Mouse (Mus musculus) testis, adult 2 months (tissue): ENCODE data around the gene Mrps23. TPM values are rescaled to one million over a fixed set of nuclear protein-coding genes. Genes with fewer than 3 reads are reported as not detected.

Experiments used
- H3K27ac ChIP-seq: fragments of 200-500 bp; 2 replicates; pipeline ENCODE4 v1.5.1; 2012; ENCODE audit warnings: low read depth, low read length; ENCODE audit not compliant: control insufficient read depth, insufficient read depth
- H3K27me3 ChIP-seq: fragments of 200-500 bp; 2 replicates; pipeline ENCODE4 v1.6.1; 2012; ENCODE audit warnings: mild to moderate bottlenecking, low read length, moderate library complexity; ENCODE audit not compliant: control insufficient read depth, insufficient read depth
- H3K36me3 ChIP-seq: fragments of 200-500 bp; 2 replicates; pipeline ENCODE4 v1.6.1; 2012; ENCODE audit warnings: mild to moderate bottlenecking, low read length; ENCODE audit not compliant: control insufficient read depth, insufficient read depth
- H3K4me1 ChIP-seq: fragments of 200-500 bp; 2 replicates; pipeline ENCODE4 v1.6.1; 2012; ENCODE audit warnings: low read length; ENCODE audit not compliant: control insufficient read depth, insufficient read depth
- H3K4me3 ChIP-seq: fragments of 200-500 bp; 2 replicates; pipeline ENCODE4 v1.5.1; 2012; ENCODE audit warnings: low read depth, mild to moderate bottlenecking, low read length, moderate library complexity, mixed read lengths; ENCODE audit not compliant: control insufficient read depth
- CTCF ChIP-seq: fragments of 200-500 bp; IDR thresholded peaks from 2 replicates; pipeline ENCODE4 v1.5.1; 2012; ENCODE audit warnings: low read depth, mild to moderate bottlenecking, inconsistent platforms, low read length, moderate library complexity; ENCODE audit not compliant: control insufficient read depth, insufficient read depth, insufficient replicate concordance
- POLR2A ChIP-seq: fragments of 200-500 bp; IDR thresholded peaks from 2 replicates; pipeline ENCODE4 v1.6.1; 2012; ENCODE audit warnings: low read depth, mild to moderate bottlenecking, inconsistent platforms, low read length, moderate library complexity; ENCODE audit not compliant: control insufficient read depth
- polyA plus RNA-seq: library from polyadenylated mRNA; depleted of rRNA; stranded (reverse); fragments of >200 nt; gene quantifications from 2 replicates; pipeline ENCODE4 v1.2.3, GENCODE M21; 2012

Gene Mrps23
- polyA plus RNA-seq, 1 experiment, result 29.8 TPM

DNA sequence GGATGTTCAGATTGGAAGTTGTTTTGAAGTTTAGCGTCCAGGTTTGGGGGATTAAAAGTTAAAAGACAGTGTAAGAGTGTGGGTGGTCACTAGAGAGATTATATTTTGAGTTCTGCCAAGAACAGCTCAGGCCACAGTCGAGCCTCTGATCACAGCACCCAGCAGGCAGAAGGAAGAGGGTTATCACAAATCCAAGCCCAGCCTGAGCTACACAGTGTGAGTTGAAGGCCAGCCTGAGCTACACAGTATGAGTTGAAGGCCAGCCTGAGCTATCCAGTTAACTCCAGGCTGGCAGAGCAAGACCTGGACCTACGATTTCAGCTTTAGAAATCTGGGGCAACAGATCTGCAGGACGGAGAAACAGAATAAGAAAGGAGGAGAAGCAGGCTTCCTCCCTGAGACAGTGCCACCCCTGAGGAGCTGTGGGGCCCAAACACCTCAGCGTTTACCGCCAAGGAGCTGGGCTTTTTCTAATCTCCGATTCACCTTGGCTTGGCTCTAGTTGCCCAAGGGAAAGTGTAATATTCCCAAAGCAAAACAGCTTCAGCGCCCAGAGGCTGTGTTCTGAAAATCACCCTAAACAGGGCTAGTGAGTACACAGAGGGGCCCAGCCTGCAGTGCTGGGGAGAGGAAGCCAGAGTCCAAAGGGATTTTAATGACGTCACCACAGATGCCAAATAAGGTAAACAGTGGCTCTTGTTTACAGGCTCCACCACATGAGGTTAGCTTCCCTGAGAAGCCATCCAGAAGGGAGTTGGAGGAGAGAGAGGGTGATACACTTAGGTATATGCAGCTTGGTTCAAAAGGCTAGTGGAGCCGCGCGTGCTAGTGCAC is 37.5 kb downstream of the Mrps23 start:
- TF ChIP-seq CTCF, result no peak
- no peak for TF ChIP-seq POLR2A
- H3K4me1 ChIP-seq, result no peaks in the 10 kb centered on the region
- H3K36me3 ChIP-seq, result no peaks in the 10 kb centered on the region
- H3K27me3 ChIP-seq, result no peaks in the 10 kb centered on the region
- no peak overlapping the region for H3K27ac ChIP-seq
- H3K4me3 ChIP-seq, result no peak overlapping the region

DNA sequence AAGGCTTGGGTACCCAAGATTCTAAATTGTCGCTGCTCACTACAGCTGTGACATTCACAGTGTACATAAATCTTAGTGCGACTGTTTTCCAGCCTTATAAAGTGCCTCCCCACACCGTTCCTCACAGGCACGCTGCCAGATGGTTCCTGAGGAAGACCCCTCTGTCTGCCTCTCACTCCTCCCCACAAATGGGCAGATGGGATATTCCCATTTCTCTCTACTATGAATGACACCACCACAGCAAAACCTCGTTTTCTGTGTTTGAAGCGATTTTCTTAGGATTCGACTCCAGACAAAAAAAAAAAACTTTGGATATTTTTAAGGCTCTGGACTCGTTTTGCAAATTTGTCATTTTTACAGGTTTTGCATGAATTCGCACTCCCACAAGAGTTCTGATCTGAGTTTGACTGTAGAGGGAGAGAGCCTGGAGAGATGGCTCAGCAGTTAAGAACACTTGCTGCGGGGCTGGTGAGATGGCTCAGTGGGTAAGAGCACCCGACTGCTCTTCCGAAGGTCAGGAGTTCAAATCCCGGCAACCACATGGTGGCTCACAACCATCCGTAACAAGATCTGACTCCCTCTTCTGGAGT is 41.5 kb downstream of the Mrps23 start:
- Histone ChIP-seq H3K36me3 (no peaks in the 10 kb centered on the region), H3K27me3 (no peaks in the 10 kb centered on the region)

DNA sequence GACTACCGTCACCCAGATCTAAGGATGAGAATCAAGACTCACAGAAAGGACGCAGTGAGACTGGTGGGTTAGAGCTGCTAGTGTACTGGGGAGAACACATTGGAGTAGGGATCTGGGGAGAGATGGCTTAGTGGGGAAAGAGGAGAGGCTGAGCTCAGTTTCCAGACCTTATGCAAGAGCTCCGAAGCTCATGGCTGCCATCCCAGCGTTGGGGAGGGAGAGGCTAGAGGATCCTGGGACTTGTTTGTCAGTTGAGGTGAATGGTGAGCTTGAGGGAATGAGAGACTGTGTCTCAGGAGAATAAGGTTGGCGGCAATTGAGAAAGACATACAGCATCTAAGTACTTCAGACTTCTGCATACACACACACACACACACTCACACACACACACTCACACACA is 44.4 kb downstream of the Mrps23 start:
- Histone ChIP-seq H3K27me3 (no peaks in the 10 kb centered on the region), H3K27ac (no peak overlapping the region), H3K4me3 (no peak overlapping the region), H3K4me1 (peaks cover 2% of the 10 kb centered on the region), H3K36me3 (no peaks in the 10 kb centered on the region)
- no peak for TF ChIP-seq POLR2A
- no peak for TF ChIP-seq CTCF

More for the DNA sequence above, 41.5 kb downstream of the Mrps23 start:
- TF ChIP-seq CTCF (no peak), POLR2A (no peak)
- Histone ChIP-seq H3K4me3 (no peak overlapping the region), H3K4me1 (no peaks in the 10 kb centered on the region; the same call in 1 of the 2 replicates), H3K27ac (no peak overlapping the region)

GRCm38 (mm10) chr11:88250568-88250967 is 46.4 kb downstream of the Mrps23 start:
- no peak overlapping the region for H3K27ac ChIP-seq
- H3K36me3 ChIP-seq, result no peaks in the 10 kb centered on the region
- peaks cover 2% of the 10 kb centered on the region for H3K4me1 ChIP-seq
- no peak overlapping the region for H3K4me3 ChIP-seq
- TF ChIP-seq CTCF (no peak), POLR2A (no peak)
- H3K27me3 ChIP-seq, result no peaks in the 10 kb centered on the region

DNA sequence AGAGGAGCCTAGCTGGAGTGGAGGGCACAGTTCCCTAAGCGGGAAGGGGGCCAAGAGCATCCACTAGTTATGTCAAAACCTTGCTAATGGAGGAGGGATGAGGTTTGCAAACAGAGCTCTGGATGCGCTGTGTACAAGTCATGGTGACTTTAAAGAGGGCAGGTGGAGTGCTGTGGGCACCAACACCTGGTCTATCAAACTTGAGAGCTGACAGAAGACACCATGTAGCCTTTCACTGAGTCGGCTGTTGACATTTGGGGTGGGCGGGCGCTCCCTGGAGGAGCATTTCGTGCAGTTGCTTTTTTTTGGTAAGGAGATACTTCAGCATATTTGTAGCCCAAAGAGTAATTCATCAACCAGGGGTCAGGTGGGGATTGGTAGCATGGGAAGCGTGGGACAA is 47.1 kb downstream of the Mrps23 start:
- H3K27me3 ChIP-seq, result no peaks in the 10 kb centered on the region

DNA sequence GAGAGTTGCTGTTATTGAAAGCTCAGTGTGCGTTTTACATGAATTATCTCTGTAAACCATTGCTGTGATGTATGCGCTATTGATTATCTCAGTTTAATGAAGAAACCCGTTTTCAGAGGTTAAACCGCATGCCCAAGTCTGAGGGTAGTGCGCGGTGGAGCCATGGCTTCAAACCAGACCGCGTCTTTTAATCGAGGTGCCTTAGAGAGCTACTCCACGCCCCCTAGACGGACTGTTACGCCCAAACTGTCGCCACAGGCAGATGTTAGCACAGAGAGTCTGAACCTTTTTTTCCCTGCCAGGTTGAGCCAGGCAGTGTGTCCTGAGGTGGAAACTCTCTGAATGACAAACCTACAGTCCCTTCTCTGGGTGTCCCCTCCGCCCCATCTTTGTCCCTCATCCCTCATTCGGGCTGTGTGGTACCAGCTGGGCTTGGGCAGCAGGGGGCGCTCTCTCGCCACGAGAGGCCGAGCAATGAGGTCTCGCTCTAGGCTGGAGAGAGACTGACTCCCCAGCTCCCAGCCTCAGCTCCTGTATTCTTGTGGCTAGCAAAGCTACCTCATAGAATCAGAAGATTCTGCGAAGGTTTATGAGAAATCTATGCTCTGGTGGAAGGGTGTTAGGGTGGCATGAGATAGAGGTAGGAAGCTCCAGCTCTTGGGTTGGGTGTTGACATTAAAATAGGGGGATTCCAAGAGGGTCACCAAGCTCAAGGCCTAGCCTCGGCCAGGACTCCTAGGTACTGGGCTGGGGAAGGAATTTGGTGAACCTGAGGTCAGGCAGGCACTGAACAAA is 48.0 kb downstream of the Mrps23 start:
- TF ChIP-seq POLR2A (no peak), CTCF (peak; percentile 98)
- Histone ChIP-seq H3K27me3 (no peaks in the 10 kb centered on the region), H3K4me1 (peaks cover 2% of the 10 kb centered on the region), H3K36me3 (no peaks in the 10 kb centered on the region), H3K27ac (no peak overlapping the region), H3K4me3 (peak overlapping the region; percentile 54)

More for the DNA sequence above, 47.1 kb downstream of the Mrps23 start:
- H3K4me3 ChIP-seq, result no peak overlapping the region
- TF ChIP-seq POLR2A (no peak), CTCF (no peak)
- no peak overlapping the region for H3K27ac ChIP-seq
- no peaks in the 10 kb centered on the region for H3K36me3 ChIP-seq
- H3K4me1 ChIP-seq, result peaks cover 2% of the 10 kb centered on the region
